Mouse (Mus musculus) kidney, embryonic 16.5 days (tissue): ENCODE data around the gene Hoxa9. TPM values are rescaled to one million over a fixed set of nuclear protein-coding genes. Genes with fewer than 3 reads are reported as not detected.

ENCODE experiments used
- ATAC-seq: fragments of 200-750 bp; cut with Nextera tagmentation; 2 replicates; pipeline ENCODE4 v1.8.0; 2017; ENCODE audit warnings: moderate TSS enrichment; ENCODE audit not compliant: low FRiP score, low TSS enrichment
- H3K27ac ChIP-seq: fragments of 300-500 bp; sonication (generic); 2 replicates; pipeline ENCODE4 v1.5.1; 2014; ENCODE audit warnings: low read length
- H3K27me3 ChIP-seq: fragments of 300-500 bp; sonication (generic); 2 replicates; pipeline ENCODE4 v1.6.1; 2014; ENCODE audit warnings: low read length, control low read depth, mixed read lengths; ENCODE audit not compliant: insufficient read depth
- H3K36me3 ChIP-seq: fragments of 300-500 bp; sonication (generic); 2 replicates; pipeline ENCODE4 v1.6.1; 2014; ENCODE audit warnings: low read length, control low read depth, mixed read lengths; ENCODE audit not compliant: insufficient read depth
- H3K4me1 ChIP-seq: fragments of 300-500 bp; sonication (generic); 2 replicates; pipeline ENCODE4 v1.6.1; 2014; ENCODE audit warnings: low read length, control low read depth, mixed read lengths; ENCODE audit not compliant: insufficient read depth
- H3K4me2 ChIP-seq: fragments of 300-500 bp; sonication (generic); replicated peaks from 2 replicates; pipeline ENCODE4 v1.6.1; 2014; ENCODE audit warnings: low read depth, low read length
- H3K4me3 ChIP-seq: fragments of 300-500 bp; sonication (generic); 2 replicates; pipeline ENCODE4 v1.5.1; 2014; ENCODE audit warnings: mild to moderate bottlenecking, low read length
- H3K9ac ChIP-seq: fragments of 300-500 bp; sonication (generic); replicated peaks from 2 replicates; pipeline ENCODE4 v1.6.1; 2014; ENCODE audit warnings: low read length
- H3K9me3 ChIP-seq: fragments of 300-500 bp; sonication (generic); 2 replicates; pipeline ENCODE4 v1.6.1; 2016; ENCODE audit warnings: low read length, control low read depth
- WGBS: fragments of 180-500 bp; shearing (Covaris S2); extraction: QIAGEN DNeasy Blood & Tissue Kit; methylation state at CpG from one replicate; pipeline ENCODE4 v1.1.7; 2014; 5-methylcytosine and 5-hydroxymethylcytosine counted together
- polyA plus RNA-seq: library from polyadenylated mRNA; unstranded; fragments of >200 nt; fragmentation: Nextera tagmentation; extraction: Ambion mirVana; gene quantifications from 2 replicates; pipeline ENCODE4 v1.2.1, GENCODE M21; 2015

Gene Hoxa9
- polyA plus RNA-seq, 1 experiment from 2014 or later: 56.6 TPM

- peak overlapping the region; percentile 81 for H3K4me2 ChIP-seq
- H3K4me1 ChIP-seq: peaks cover 19% of the 10 kb centered on the region
- H3K9me3 ChIP-seq: no peaks in the 10 kb centered on the region
- ATAC-seq: no peak; the same call in 1 of the 2 replicates
- H3K4me3 ChIP-seq: peak overlapping the region; percentile 63
- no peaks in the 10 kb centered on the region for H3K27me3 ChIP-seq
- H3K27ac ChIP-seq: peak overlapping the region; percentile 97
- WGBS: 1% methylated on average over 36 of the region's 36 CpGs
- H3K9ac ChIP-seq: peak overlapping the region; percentile 85
- 0 out of 2 replicates have a peak, but pooled peaks cover 7% of the 10 kb centered on the region for H3K36me3 ChIP-seq
Observed at GRCm38 (mm10) chr6:52224895-52225611, 5.8 kb downstream of the Hoxa9 start.

- H3K27ac ChIP-seq: peak overlapping the region; percentile 97
Observed at GRCm38 (mm10) chr6:52223939-52224760, 6.7 kb downstream of the Hoxa9 start.

DNA sequence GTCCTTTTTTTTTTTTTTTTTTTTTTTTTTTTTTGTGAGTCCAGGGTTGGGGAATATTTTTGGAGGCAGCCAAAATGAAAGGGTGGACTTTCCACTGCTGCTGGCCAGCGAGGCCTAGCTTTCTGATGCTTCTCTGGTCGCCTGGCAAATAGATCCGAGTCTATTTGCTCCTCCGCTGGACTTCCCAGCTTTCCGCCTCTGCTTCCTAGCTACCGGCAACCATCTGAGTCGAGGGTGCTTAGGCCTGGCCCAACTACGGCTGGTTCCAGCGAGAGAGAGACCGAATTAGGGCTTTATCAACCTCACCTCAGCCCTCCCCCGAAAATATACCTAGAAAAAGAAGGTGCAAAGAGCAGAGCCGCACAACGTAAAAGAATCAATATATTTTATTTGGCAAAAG lies 8.2 kb downstream of the Hoxa9 start:
- Histone ChIP-seq H3K9me3 (no peaks in the 10 kb centered on the region), H3K27me3 (no peaks in the 10 kb centered on the region), H3K4me3 (peak overlapping the region; percentile 63), H3K4me1 (peaks cover 36% of the 10 kb centered on the region), H3K27ac (peak overlapping the region; percentile 97), H3K36me3 (0 out of 2 replicates have a peak, but pooled peaks cover 7% of the 10 kb centered on the region), H3K9ac (peak overlapping the region; percentile 85), H3K4me2 (peak overlapping the region; percentile 81)
- 4% methylated on average over 13 of the region's 13 CpGs for WGBS
- ATAC-seq: no peak

More at GRCm38 (mm10) chr6:52223939-52224760, 6.7 kb downstream of the Hoxa9 start:
- Histone ChIP-seq H3K4me3 (peak overlapping the region; percentile 63), H3K36me3 (0 out of 2 replicates have a peak, but pooled peaks cover 7% of the 10 kb centered on the region), H3K27me3 (no peaks in the 10 kb centered on the region), H3K4me2 (peak overlapping the region; percentile 81), H3K4me1 (peaks cover 28% of the 10 kb centered on the region), H3K9ac (peak overlapping the region; percentile 85), H3K9me3 (no peaks in the 10 kb centered on the region)
- WGBS: under 1% methylated on average over 24 of the region's 24 CpGs
- ATAC-seq: no peak

- 5% methylated on average over 21 of the region's 21 CpGs for WGBS
- Histone ChIP-seq H3K9me3 (no peaks in the 10 kb centered on the region), H3K27ac (peak overlapping the region; percentile 97), H3K9ac (peak overlapping the region; percentile 85), H3K36me3 (0 out of 2 replicates have a peak, but pooled peaks cover 7% of the 10 kb centered on the region), H3K4me3 (peak overlapping the region; percentile 63), H3K4me2 (peak overlapping the region; percentile 81), H3K4me1 (peaks cover 34% of the 10 kb centered on the region), H3K27me3 (no peaks in the 10 kb centered on the region)
- ATAC-seq: peak; percentile 32
Observed at GRCm38 (mm10) chr6:52221993-52222685, 8.8 kb downstream of the Hoxa9 start.

GRCm38 (mm10) chr6:52221337-52221992 lies 9.4 kb downstream of the Hoxa9 start, which contains the start of gene Hoxa7:
Gene Hoxa7, minus strand, starts transcription at chr6:52221854.
- Histone ChIP-seq H3K4me1 (peaks cover 34% of the 10 kb centered on the region), H3K27me3 (no peaks in the 10 kb centered on the region), H3K4me2 (peak within 1 kb of the TSS; percentile 81), H3K4me3 (peak within 1 kb of the TSS; percentile 63), H3K36me3 (0 out of 2 replicates have a peak, but pooled peaks cover 7% of the 10 kb centered on the region), H3K27ac (peak within 1 kb of the TSS; percentile 97), H3K9me3 (no peaks in the 10 kb centered on the region), H3K9ac (peak within 1 kb of the TSS; percentile 95)
- ATAC-seq: peak; percentile 28
- WGBS: under 1% methylated on average over 46 of the region's 46 CpGs

DNA sequence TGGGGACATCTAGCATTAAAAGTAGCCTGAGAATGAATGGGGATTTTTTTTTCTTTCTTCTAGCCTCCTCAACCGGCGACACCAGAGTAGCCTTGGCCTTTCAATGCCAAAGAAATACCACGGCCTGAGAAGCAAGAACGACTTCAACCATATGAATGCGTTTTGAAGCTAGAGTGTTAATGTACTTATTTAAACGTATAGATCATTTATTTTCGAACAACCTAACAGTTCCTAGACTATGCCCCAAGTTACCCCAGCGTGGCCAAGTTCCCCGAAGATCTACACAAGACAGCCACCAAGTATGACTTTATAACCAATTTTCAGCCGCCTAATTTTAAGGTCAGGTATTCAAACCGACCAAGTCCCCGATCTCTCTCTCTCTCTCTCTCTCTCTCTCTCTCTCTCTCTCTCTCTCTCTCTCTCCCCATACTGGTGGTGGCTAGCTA lies 10.0 kb downstream of the Hoxa9 start:
- H3K4me2 ChIP-seq: peak overlapping the region; percentile 81
- 0 out of 2 replicates have a peak, but pooled peaks cover 7% of the 10 kb centered on the region for H3K36me3 ChIP-seq
- peak overlapping the region; percentile 95 for H3K9ac ChIP-seq
- H3K27ac ChIP-seq: peak overlapping the region; percentile 97
- WGBS: 4% methylated on average over 12 of the region's 12 CpGs
- no peaks in the 10 kb centered on the region for H3K27me3 ChIP-seq
- H3K4me3 ChIP-seq: peak overlapping the region; percentile 63
- H3K4me1 ChIP-seq: peaks cover 38% of the 10 kb centered on the region
- ATAC-seq: no peak
- no peaks in the 10 kb centered on the region for H3K9me3 ChIP-seq

DNA sequence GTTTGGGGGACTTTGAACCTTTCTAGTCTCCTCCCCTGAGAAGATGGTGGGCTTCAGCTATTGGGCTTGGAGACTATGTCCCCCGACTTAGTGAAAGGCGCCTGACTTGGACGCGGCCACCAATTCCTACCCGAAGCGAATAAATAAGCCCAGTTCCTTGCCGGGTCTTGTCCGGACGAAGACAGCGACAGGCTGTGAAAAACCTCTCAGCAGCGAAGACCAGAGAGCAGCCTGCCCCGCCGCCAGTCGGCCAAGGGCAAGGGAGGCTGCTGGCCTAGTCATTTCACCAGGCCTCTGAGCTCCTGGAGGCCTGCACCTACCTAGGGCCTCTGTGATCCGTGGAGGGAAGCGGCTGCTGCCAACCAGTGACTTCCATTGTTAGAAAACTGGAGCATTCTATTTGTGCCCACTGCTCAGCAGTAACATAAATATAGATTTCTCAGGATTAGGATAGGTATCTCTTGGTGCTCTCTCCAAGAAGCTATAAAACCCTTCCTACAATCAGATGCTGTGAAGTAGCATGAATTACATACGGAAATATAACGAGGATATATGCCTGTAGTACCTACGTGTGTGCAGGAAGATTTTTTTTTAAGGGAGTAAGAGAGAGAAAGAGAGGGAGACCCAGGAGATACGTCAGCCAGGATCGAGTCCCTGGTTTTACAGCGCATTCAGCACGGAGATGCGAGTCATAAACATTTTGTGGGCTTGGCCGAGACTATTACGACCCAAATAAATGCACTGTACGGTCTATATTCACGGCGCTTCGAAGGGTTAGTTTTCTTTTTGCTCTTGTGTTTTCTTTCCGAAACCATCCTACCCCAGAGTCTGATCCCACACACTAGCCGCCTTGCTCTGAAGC lies 10.7 kb downstream of the Hoxa9 start:
- H3K9ac ChIP-seq: peak overlapping the region; percentile 95
- peak overlapping the region; percentile 97 for H3K27ac ChIP-seq

GRCm38 (mm10) chr6:52219234-52219942 lies 11.5 kb downstream of the Hoxa9 start:
- Histone ChIP-seq H3K4me2 (peak overlapping the region; percentile 81), H3K9me3 (no peaks in the 10 kb centered on the region), H3K4me3 (peak overlapping the region; percentile 63), H3K9ac (peak overlapping the region; percentile 95), H3K4me1 (peaks cover 50% of the 10 kb centered on the region), H3K27ac (peak overlapping the region; percentile 97), H3K27me3 (no peaks in the 10 kb centered on the region), H3K36me3 (0 out of 2 replicates have a peak, but pooled peaks cover 7% of the 10 kb centered on the region)
- no peak for ATAC-seq
- 28% methylated on average over 9 of the region's 9 CpGs for WGBS

More for the DNA sequence above, 10.7 kb downstream of the Hoxa9 start:
- peak overlapping the region; percentile 63 for H3K4me3 ChIP-seq
- WGBS: 14% methylated on average over 32 of the region's 32 CpGs
- H3K36me3 ChIP-seq: 0 out of 2 replicates have a peak, but pooled peaks cover 7% of the 10 kb centered on the region
- no peaks in the 10 kb centered on the region for H3K27me3 ChIP-seq
- ATAC-seq: no peak
- no peaks in the 10 kb centered on the region for H3K9me3 ChIP-seq
- H3K4me2 ChIP-seq: peak overlapping the region; percentile 81
- peaks cover 43% of the 10 kb centered on the region for H3K4me1 ChIP-seq
